Mouse (Mus musculus) liver, adult 2 months (tissue): Measurements from ENCODE around the gene Hmgcs1. TPM values are rescaled to one million over a fixed set of nuclear protein-coding genes. Genes with fewer than 3 reads are reported as not detected.

ENCODE experiments used
- DNase-seq: peaks from one replicate; pipeline ENCODE4 v3.0.0-alpha.2; 2011; ENCODE audit warnings: low read depth, low spot score; ENCODE audit errors: extremely low read depth
- H3K27ac ChIP-seq: fragments of 200-500 bp; replicated peaks from 2 replicates; pipeline ENCODE4 v1.5.1; 2012; ENCODE audit warnings: low read depth, mild to moderate bottlenecking, control low read depth, inconsistent platforms, low read length; ENCODE audit not compliant: insufficient read depth
- H3K27me3 ChIP-seq: fragments of 200-500 bp; 2 replicates; pipeline ENCODE4 v1.6.1; 2012; ENCODE audit warnings: mild to moderate bottlenecking, moderate library complexity, low read length, inconsistent platforms; ENCODE audit not compliant: control insufficient read depth, insufficient read depth
- H3K36me3 ChIP-seq: fragments of 200-500 bp; 2 replicates; pipeline ENCODE4 v1.6.1; 2012; ENCODE audit warnings: low read length, inconsistent platforms; ENCODE audit not compliant: control insufficient read depth, insufficient read depth
- H3K4me1 ChIP-seq: fragments of 200-500 bp; 2 replicates; pipeline ENCODE4 v1.6.1; 2011; ENCODE audit warnings: low read length; ENCODE audit not compliant: control insufficient read depth, insufficient read depth
- H3K4me3 ChIP-seq: fragments of 200-500 bp; 2 replicates; pipeline ENCODE4 v1.5.1; 2011; ENCODE audit warnings: low read depth, mild to moderate bottlenecking, control low read depth, low read length, moderate library complexity; ENCODE audit not compliant: insufficient read depth
- H3K79me2 ChIP-seq: fragments of 200-500 bp; 2 replicates; pipeline ENCODE4 v1.6.1; 2012; ENCODE audit warnings: inconsistent platforms, mild to moderate bottlenecking, low read length, moderate library complexity; ENCODE audit not compliant: control insufficient read depth, insufficient read depth
- H3K9ac ChIP-seq: fragments of 200-500 bp; 2 replicates; pipeline ENCODE4 v1.6.1; 2012; ENCODE audit warnings: low read depth, mild to moderate bottlenecking, control low read depth, inconsistent platforms, low read length
- CTCF ChIP-seq: fragments of 200-500 bp; IDR thresholded peaks from 2 replicates; pipeline ENCODE4 v1.5.1; 2011; ENCODE audit warnings: low read depth, low read length, control low read depth
- POLR2A ChIP-seq: fragments of 200-500 bp; IDR thresholded peaks from 2 replicates; pipeline ENCODE4 v1.6.1; 2011; ENCODE audit warnings: low read length, control low read depth; ENCODE audit not compliant: insufficient read depth; ENCODE audit errors: extremely low read depth
- WGBS: fragments of 180-500 bp; shearing (Covaris S2); methylation state at CpG from one replicate; pipeline ENCODE4 v1.1.7; 2018; 5-methylcytosine and 5-hydroxymethylcytosine counted together
- polyA plus RNA-seq: library from polyadenylated mRNA; depleted of rRNA; stranded (reverse); fragments of >200 nt; gene quantifications from 2 replicates; pipeline ENCODE4 v1.2.3, GENCODE M21; 2012; rRNA removed
- total RNA-seq: library from RNA; depleted of rRNA; stranded (reverse); fragments of >200 nt; gene quantifications from 2 replicates; pipeline ENCODE4 v1.2.3, GENCODE M21; 2014; rRNA removed

Hmgcs1 gene
- total RNA-seq = 350 and 447 TPM in 2 replicates
- 99.8 and 112 TPM in 2 replicates for polyA plus RNA-seq

GRCm38 (mm10) chr13:119690039-119690728 lies at the start of gene Hmgcs1:
TSS of gene Hmgcs1 (plus strand) at chr13:119690379.
- Histone ChIP-seq H3K36me3 (no peaks in the 10 kb centered on the region), H3K4me3 (peak within 1 kb of the TSS; percentile 89), H3K79me2 (peaks cover 16% of the 10 kb centered on the region; the same call in 1 of the 2 replicates), H3K4me1 (peaks cover 14% of the 10 kb centered on the region), H3K9ac (peak within 1 kb of the TSS; percentile 89), H3K27ac (peak within 1 kb of the TSS; percentile 89), H3K27me3 (no peaks in the 10 kb centered on the region)
- TF ChIP-seq CTCF = no peak
- peak; percentile 97 for TF ChIP-seq POLR2A
- DNase-seq = peak; percentile 97
- WGBS = under 1% methylated on average over 59 of the region's 59 CpGs

DNA sequence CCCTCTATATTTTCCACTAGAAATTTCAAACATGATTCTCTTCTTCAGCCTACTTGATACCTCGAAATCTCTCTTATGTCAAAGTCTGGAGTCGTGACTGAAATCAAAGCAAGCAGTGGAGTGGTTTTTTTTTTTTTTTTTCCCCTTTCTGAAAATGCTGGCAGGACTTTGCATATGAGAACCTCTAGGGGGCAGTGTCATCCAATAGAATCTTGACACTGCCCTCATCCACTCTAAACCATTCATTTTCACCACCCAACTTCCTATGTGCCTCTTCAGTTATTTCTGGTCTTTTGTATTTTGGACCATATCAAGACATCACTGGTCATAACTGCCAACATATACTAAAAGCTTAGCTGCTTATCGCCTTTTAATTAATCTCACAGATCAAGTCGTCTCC lies 49.7 kb upstream of the Hmgcs1 start:
- TF ChIP-seq POLR2A = no peak
- TF ChIP-seq CTCF = peak; percentile 26; the same call in 1 of the 2 replicates
- Histone ChIP-seq H3K9ac (no peak overlapping the region), H3K4me1 (no peaks in the 10 kb centered on the region), H3K36me3 (no peaks in the 10 kb centered on the region), H3K27ac (no peak overlapping the region), H3K79me2 (no peaks in the 10 kb centered on the region), H3K4me3 (no peak overlapping the region), H3K27me3 (no peaks in the 10 kb centered on the region)
- DNase-seq = peak; percentile 18
- 38% methylated on average over 4 of the region's 4 CpGs for whole genome bisulfite sequencing

DNA sequence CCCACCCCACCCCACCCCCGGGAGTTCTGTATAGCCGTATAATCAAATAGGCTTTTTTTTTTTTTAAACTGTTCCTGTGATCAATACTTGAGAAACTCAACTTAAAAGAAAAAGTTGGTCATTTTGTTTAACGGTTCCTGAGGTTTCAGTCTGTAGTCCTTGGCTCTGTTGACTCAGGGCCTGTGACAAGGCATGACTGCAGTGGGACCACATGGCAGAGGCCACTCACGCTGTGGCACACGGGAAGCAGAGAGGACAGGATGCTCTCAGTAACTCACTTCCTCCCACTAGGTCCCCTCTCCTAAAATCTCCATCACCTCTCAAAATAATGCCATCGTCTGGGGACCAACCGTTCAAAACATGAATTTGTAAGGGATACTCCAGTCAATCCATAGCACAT lies 49.0 kb upstream of the Hmgcs1 start:
- H3K36me3 ChIP-seq = no peaks in the 10 kb centered on the region
- WGBS = 59% methylated on average over 7 of the region's 7 CpGs
- H3K27me3 ChIP-seq = no peaks in the 10 kb centered on the region
- no peak overlapping the region for H3K27ac ChIP-seq
- no peak overlapping the region for H3K9ac ChIP-seq
- no peaks in the 10 kb centered on the region for H3K79me2 ChIP-seq
- H3K4me3 ChIP-seq = no peak overlapping the region
- no peaks in the 10 kb centered on the region for H3K4me1 ChIP-seq
- no peak for DNase-seq
- TF ChIP-seq CTCF (no peak), POLR2A (no peak)

DNA sequence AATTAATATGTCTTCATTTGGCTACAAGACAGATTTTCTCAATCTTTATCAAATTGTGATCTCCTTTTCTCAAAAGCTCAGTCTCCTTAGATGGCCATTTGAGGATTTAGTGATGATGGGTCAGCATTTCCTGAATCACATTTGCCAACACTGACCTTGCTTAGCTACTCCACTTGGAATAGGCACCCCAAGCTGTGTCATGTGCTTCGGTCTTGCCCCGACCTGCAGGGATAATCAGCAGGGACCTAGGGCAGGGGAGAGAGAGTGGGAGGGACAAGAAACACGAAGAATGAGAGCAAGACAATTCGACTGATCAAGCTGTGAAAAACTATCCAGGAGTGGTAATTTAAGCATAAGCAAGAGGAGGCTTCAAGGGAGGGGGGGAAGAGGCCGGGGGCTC lies 45.4 kb upstream of the Hmgcs1 start:
- DNase-seq = no peak
- Histone ChIP-seq H3K4me1 (no peaks in the 10 kb centered on the region), H3K27ac (no peak overlapping the region), H3K79me2 (no peaks in the 10 kb centered on the region), H3K4me3 (no peak overlapping the region), H3K9ac (no peak overlapping the region), H3K36me3 (no peaks in the 10 kb centered on the region), H3K27me3 (no peaks in the 10 kb centered on the region)
- TF ChIP-seq POLR2A = no peak
- TF ChIP-seq CTCF = no peak
- 69% methylated on average over 5 of the region's 5 CpGs for WGBS

DNA sequence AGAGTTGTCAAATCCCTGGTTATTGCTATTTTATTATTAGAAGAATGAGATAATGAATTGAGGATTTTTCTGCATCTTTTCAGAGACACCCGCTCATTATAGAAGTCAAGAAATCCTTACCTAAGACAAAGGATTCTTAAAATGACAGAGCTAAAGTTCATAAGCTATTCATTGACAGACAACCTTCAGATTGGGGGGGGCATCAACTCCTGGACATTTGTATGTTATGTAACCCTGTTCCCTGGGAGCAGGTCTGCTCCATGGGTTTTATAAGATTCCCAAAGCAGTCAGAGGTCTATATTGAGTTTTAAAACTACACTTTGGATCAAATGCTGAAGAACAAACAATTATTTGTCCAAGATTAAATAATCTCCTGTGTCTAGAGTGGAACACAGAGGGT lies 43.7 kb upstream of the Hmgcs1 start:
- H3K27ac ChIP-seq = no peak overlapping the region
- H3K9ac ChIP-seq = no peak overlapping the region
- no peak overlapping the region for H3K4me3 ChIP-seq
- no peak for DNase-seq
- no peak for TF ChIP-seq CTCF
- no peak for TF ChIP-seq POLR2A
- no peaks in the 10 kb centered on the region for H3K27me3 ChIP-seq
- no peaks in the 10 kb centered on the region for H3K79me2 ChIP-seq
- H3K4me1 ChIP-seq = no peaks in the 10 kb centered on the region
- no peaks in the 10 kb centered on the region for H3K36me3 ChIP-seq
- 98% methylated on average over 1 of the region's 1 CpGs for WGBS
